Mouse (Mus musculus): ENCODE data around the gene Kcnj1.

DNA sequence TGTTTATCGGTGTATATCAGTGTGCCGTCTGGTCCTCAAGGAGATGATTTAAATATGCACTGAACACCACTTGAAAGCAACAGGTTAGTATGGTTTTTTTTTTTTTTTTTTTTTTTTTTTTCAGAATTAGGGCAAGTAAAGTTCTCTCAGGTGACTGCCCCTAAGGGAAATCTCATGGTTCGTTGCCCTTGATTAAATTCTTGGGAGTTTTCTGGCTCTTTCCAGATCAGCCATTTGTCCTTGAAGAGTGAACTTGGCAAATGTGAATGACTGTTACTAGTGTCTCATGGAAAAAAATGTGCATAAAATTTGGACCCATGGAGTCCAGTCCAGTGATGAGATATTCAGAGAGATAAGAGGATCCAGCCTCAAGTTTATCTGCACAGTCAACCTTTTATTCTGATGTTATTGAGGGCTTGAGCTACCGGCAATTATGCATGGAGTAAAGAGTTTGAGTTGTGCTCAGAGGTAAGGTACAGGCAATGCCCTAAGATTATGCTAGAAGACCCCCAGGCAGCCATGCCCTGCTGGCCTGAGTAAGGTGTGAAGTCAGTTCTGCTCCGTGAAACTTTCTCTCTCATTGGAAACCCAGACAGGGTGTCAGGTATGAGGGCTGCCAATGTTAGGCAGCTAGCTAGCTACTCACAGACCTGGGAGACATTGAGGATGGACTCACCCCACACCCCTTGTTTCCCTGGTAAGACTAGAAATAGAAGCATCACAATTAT lies 4.7 kb downstream of the Kcnj1 start:
- TF ChIP-seq FOSL1 (IDR thresholded peaks at IDR 0.05; ENCODE audit: insufficient read depth, low read length, poor library complexity, severe bottlenecking) (no peak), CTCF (IDR thresholded peaks at IDR 0.05; ENCODE audit: control insufficient read depth, insufficient read depth, insufficient read length) (no peak)

Measured in C2C12 (cell line).